Mouse (Mus musculus) heart, embryonic 14.5 days (tissue): ENCODE results near the gene Kcnip1. TPM values are rescaled to one million over a fixed set of nuclear protein-coding genes. Genes with fewer than 3 reads are reported as not detected.

Source experiments
- ATAC-seq: fragments of 200-750 bp; cut with Nextera tagmentation; 2 replicates; pipeline ENCODE4 v1.8.0; 2017; ENCODE audit warnings: low read depth, moderate TSS enrichment; ENCODE audit not compliant: insufficient number of reproducible peaks, insufficient read depth, low FRiP score
- H3K27ac ChIP-seq, 2 experiments: fragments of 200-500 bp in 1 of 2; fragments of 300-500 bp in 1 of 2; sonication (generic) in 1 of 2; replicated peaks in 1 of 2; 2 replicates each; pipeline ENCODE4 v1.5.1; 2012 to 2014; ENCODE audit warnings: low read depth in 2 of 2, low read length in 2 of 2, control low read depth in 1 of 2, mild to moderate bottlenecking in 1 of 2, mixed read lengths in 1 of 2; ENCODE audit not compliant: control insufficient read depth in 1 of 2, insufficient read depth in 1 of 2
- H3K27me3 ChIP-seq: fragments of 300-500 bp; sonication (generic); 2 replicates; pipeline ENCODE4 v1.6.1; 2014; ENCODE audit warnings: mild to moderate bottlenecking, low read length, control low read depth; ENCODE audit not compliant: control insufficient read depth, insufficient read depth
- H3K36me3 ChIP-seq: fragments of 300-500 bp; sonication (generic); 2 replicates; pipeline ENCODE4 v1.6.1; 2014; ENCODE audit warnings: mild to moderate bottlenecking, control low read depth, low read length, mixed read lengths; ENCODE audit not compliant: control insufficient read depth, insufficient read depth
- H3K4me1 ChIP-seq, 2 experiments: fragments of 200-500 bp in 1 of 2; fragments of 300-500 bp in 1 of 2; sonication (generic) in 1 of 2; 2 replicates each; pipeline ENCODE4 v1.6.1; 2012 to 2014; ENCODE audit warnings: low read length in 2 of 2, control low read depth in 1 of 2, mixed read lengths in 1 of 2; ENCODE audit not compliant: control insufficient read depth in 2 of 2, insufficient read depth in 2 of 2
- H3K4me2 ChIP-seq: fragments of 300-500 bp; sonication (generic); 2 replicates; pipeline ENCODE4 v1.6.1; 2014; ENCODE audit warnings: mild to moderate bottlenecking, low read length
- H3K4me3 ChIP-seq, 2 experiments: fragments of 200-500 bp in 1 of 2; fragments of 300-500 bp in 1 of 2; sonication (generic) in 1 of 2; 2 replicates each; pipeline ENCODE4 v1.5.1; 2012 to 2014; ENCODE audit warnings: low read length in 2 of 2, mild to moderate bottlenecking in 2 of 2, control low read depth in 1 of 2, low read depth in 1 of 2, moderate library complexity in 1 of 2; ENCODE audit not compliant: control insufficient read depth in 1 of 2, insufficient read depth in 1 of 2
- H3K9ac ChIP-seq: fragments of 300-500 bp; sonication (generic); 2 replicates; pipeline ENCODE4 v1.6.1; 2014; ENCODE audit warnings: mild to moderate bottlenecking, low read length
- H3K9me3 ChIP-seq: fragments of 300-500 bp; sonication (generic); 2 replicates; pipeline ENCODE4 v1.6.1; 2016; ENCODE audit warnings: low read length, control low read depth; ENCODE audit not compliant: control insufficient read depth
- WGBS: fragments of 180-500 bp; shearing (Covaris S2); extraction: QIAGEN DNeasy Blood & Tissue Kit; methylation state at CpG from one replicate; pipeline ENCODE4 v1.1.7; 2014; 5-methylcytosine and 5-hydroxymethylcytosine counted together
- polyA plus RNA-seq: library from polyadenylated mRNA; unstranded; fragments of >200 nt; fragmentation: Nextera tagmentation; extraction: Ambion mirVana; gene quantifications from 2 replicates; pipeline ENCODE4 v1.2.1, GENCODE M21; 2014

Kcnip1 gene
- polyA plus RNA-seq, 1 experiment from 2014 or later: 0.11 TPM

DNA sequence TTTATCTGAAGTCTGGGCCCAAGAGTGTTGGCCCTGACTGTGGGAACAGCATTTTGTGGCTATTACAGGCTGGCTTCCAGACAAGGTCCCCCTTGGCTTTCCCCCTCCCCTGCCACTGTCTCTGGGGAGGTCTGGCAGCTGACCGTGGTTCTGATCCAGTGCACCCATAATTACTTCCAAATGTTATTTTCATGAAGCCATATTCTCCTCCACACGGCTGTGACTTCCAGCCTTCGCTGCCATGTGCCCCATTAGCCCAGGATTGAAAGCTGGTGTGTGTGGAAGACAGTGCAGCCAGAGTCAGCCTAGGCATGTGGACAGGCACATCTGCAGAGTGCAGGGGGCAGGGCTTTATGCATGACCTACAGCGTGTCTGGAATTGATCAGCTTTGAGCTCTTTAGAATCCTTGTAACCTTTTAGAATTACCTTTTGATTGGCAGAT lies 240.5 kb downstream of the Kcnip1 start:
- WGBS: 61% methylated on average over 4 of the region's 4 CpGs
- ATAC-seq: no peak

DNA sequence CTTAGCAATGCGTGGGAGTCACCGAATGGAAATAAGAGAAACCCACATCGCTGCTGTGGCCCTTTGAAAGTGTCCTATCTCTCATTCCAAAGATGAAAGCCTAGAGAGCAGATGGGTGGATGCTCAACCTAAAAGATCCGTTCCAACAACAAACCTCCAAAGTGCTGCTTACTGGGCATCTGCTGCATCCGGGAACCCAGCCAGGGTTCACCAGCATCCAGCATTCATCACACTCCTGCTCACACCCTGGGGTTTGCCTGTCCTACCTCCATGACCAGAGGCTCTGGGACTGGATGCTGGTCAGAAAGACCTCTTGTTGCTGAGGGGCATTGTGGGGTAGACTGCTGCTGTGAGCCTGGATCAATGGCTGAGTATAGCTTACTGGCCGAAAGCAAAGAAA lies 241.4 kb downstream of the Kcnip1 start:
- Histone ChIP-seq H3K4me3 (no peak overlapping the region), H3K9ac (no peak overlapping the region), H3K4me1 (no peaks in the 10 kb centered on the region), H3K27me3 (no peaks in the 10 kb centered on the region), H3K4me2 (no peak overlapping the region), H3K27ac (no peak overlapping the region), H3K9me3 (no peaks in the 10 kb centered on the region), H3K36me3 (no peaks in the 10 kb centered on the region)
- WGBS: 80% methylated on average over 6 of the region's 6 CpGs
- ATAC-seq: no peak

More for the DNA sequence above, 240.5 kb downstream of the Kcnip1 start:
- Histone ChIP-seq H3K36me3 (no peaks in the 10 kb centered on the region), H3K9me3 (no peaks in the 10 kb centered on the region), H3K27ac (no peak overlapping the region), H3K9ac (no peak overlapping the region), H3K4me1 (no peaks in the 10 kb centered on the region), H3K4me2 (no peak overlapping the region), H3K27me3 (no peaks in the 10 kb centered on the region), H3K4me3 (no peak overlapping the region)

- H3K36me3 ChIP-seq: no peaks in the 10 kb centered on the region
- no peak overlapping the region for H3K9ac ChIP-seq
- no peak overlapping the region for H3K4me2 ChIP-seq
Measured at GRCm38 (mm10) chr11:33749979-33750378, 243.0 kb downstream of the Kcnip1 start.

GRCm38 (mm10) chr11:33749408-33749807 lies 243.5 kb downstream of the Kcnip1 start:
- WGBS: 93% methylated on average over 12 of the region's 12 CpGs
- Histone ChIP-seq H3K4me1 (no peaks in the 10 kb centered on the region), H3K9me3 (no peaks in the 10 kb centered on the region), H3K4me2 (no peak overlapping the region), H3K9ac (no peak overlapping the region), H3K4me3 (no peak overlapping the region), H3K36me3 (no peaks in the 10 kb centered on the region), H3K27ac (no peak overlapping the region), H3K27me3 (no peaks in the 10 kb centered on the region)
- no peak for ATAC-seq

More at GRCm38 (mm10) chr11:33749979-33750378, 243.0 kb downstream of the Kcnip1 start:
- no peaks in the 10 kb centered on the region for H3K9me3 ChIP-seq
- no peak overlapping the region for H3K4me3 ChIP-seq
- no peak for ATAC-seq
- H3K4me1 ChIP-seq: no peaks in the 10 kb centered on the region
- H3K27ac ChIP-seq: no peak overlapping the region
- H3K27me3 ChIP-seq: no peaks in the 10 kb centered on the region
- WGBS: 81% methylated on average over 4 of the region's 4 CpGs

DNA sequence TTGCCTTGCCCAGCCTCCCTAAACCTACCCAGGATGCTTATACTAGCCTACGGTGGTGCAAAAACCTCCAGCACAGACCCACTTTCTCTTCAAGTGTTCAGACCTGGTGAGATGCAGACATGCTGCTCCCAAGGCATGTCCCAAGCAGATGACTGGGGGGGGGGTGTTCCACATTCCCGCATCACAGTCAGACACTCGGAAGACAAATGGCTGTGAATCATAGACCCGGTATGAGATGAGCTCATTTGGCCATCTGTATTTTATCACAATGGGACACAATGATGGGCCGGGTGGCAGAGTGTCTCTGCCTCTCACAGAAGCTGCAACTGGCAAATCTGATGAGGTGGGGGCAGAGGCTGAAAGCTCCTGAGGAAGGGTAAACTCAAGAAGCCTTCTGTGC lies 244.2 kb downstream of the Kcnip1 start:
- no peak for ATAC-seq
- WGBS: 71% methylated on average over 5 of the region's 5 CpGs
- no peaks in the 10 kb centered on the region for H3K36me3 ChIP-seq
- H3K9me3 ChIP-seq: no peaks in the 10 kb centered on the region
- no peak overlapping the region for H3K4me3 ChIP-seq
- no peak overlapping the region for H3K4me2 ChIP-seq
- no peak overlapping the region for H3K9ac ChIP-seq
- no peak overlapping the region for H3K27ac ChIP-seq
- H3K4me1 ChIP-seq: no peaks in the 10 kb centered on the region
- no peaks in the 10 kb centered on the region for H3K27me3 ChIP-seq

DNA sequence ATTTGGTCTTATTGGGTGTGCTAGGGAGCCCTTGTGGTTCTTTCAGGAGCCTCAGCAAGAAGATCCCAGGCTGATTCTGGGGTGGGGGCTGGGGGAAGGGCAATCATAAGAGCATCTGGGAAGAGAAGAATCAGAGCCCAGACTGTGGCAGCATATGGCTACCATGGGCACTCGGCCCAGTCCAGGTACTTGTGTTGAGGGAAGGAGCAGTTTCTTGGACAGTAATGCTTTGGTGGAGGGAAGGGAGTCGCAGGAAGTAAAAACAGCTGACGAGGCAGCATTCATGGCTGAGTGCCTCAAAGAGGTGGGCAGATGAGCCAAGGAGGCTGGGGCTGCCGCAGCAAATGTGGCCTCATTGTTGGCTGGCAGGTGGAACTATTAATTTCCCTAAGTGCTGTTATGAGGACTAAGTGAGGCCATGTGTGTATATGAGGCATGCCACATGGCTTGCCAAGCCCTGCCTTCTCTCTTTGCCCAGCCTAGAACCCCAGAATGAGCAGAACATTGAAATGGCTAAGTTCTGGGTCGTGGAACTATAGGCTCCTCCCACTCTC lies 245.5 kb downstream of the Kcnip1 start:
- Histone ChIP-seq H3K9ac (no peak overlapping the region), H3K4me2 (no peak overlapping the region), H3K4me1 (no peaks in the 10 kb centered on the region), H3K36me3 (no peaks in the 10 kb centered on the region), H3K27ac (no peak overlapping the region), H3K9me3 (no peaks in the 10 kb centered on the region), H3K4me3 (no peak overlapping the region), H3K27me3 (no peaks in the 10 kb centered on the region)
- WGBS: 75% methylated on average over 5 of the region's 5 CpGs
- no peak for ATAC-seq

GRCm38 (mm10) chr11:33746402-33746801 lies 246.6 kb downstream of the Kcnip1 start:
- H3K36me3 ChIP-seq: no peaks in the 10 kb centered on the region
- H3K27ac ChIP-seq: no peak overlapping the region
- H3K9me3 ChIP-seq: no peaks in the 10 kb centered on the region
- H3K4me1 ChIP-seq: no peaks in the 10 kb centered on the region
- H3K4me3 ChIP-seq: no peak overlapping the region
- H3K9ac ChIP-seq: no peak overlapping the region
- no peak for ATAC-seq
- WGBS: 86% methylated on average over 3 of the region's 3 CpGs
- H3K4me2 ChIP-seq: no peak overlapping the region
- H3K27me3 ChIP-seq: no peaks in the 10 kb centered on the region

- WGBS: 85% methylated on average over 3 of the region's 3 CpGs
- ATAC-seq: no peak
Measured at GRCm38 (mm10) chr11:33745821-33746329, 247.1 kb downstream of the Kcnip1 start.

More at GRCm38 (mm10) chr11:33745821-33746329, 247.1 kb downstream of the Kcnip1 start:
- no peak overlapping the region for H3K4me3 ChIP-seq
- H3K9ac ChIP-seq: no peak overlapping the region
- H3K9me3 ChIP-seq: no peaks in the 10 kb centered on the region
- no peak overlapping the region for H3K4me2 ChIP-seq
- H3K4me1 ChIP-seq: no peaks in the 10 kb centered on the region
- no peak overlapping the region for H3K27ac ChIP-seq
- no peaks in the 10 kb centered on the region for H3K27me3 ChIP-seq
- no peaks in the 10 kb centered on the region for H3K36me3 ChIP-seq
